Mouse (Mus musculus) midbrain, embryonic 12.5 days (tissue): ENCODE measurements around the gene Pgls. TPM values are rescaled to one million over a fixed set of nuclear protein-coding genes. Genes with fewer than 3 reads are reported as not detected.
A peak's percentile ranks its signal among the peaks of the same experiment; 100 is the strongest.

ENCODE experiments used
- ATAC-seq: fragments of 200-750 bp; cut with Nextera tagmentation; 2 replicates; pipeline ENCODE4 v1.8.0; 2017; ENCODE audit warnings: low read depth, moderate TSS enrichment, moderate library complexity; ENCODE audit not compliant: low FRiP score
- H3K27ac ChIP-seq: fragments of 300-500 bp; sonication (generic); replicated peaks from 2 replicates; pipeline ENCODE4 v1.5.1; 2016; ENCODE audit warnings: mild to moderate bottlenecking
- H3K27me3 ChIP-seq: fragments of 300-500 bp; sonication (generic); 2 replicates; pipeline ENCODE4 v1.6.1; 2016; ENCODE audit warnings: mild to moderate bottlenecking
- H3K36me3 ChIP-seq: fragments of 300-500 bp; sonication (generic); 2 replicates; pipeline ENCODE4 v1.6.1; 2016
- H3K4me1 ChIP-seq: fragments of 300-500 bp; sonication (generic); 2 replicates; pipeline ENCODE4 v1.6.1; 2016
- H3K4me2 ChIP-seq: fragments of 300-500 bp; sonication (generic); replicated peaks from 2 replicates; pipeline ENCODE4 v1.6.1; 2016; ENCODE audit warnings: mild to moderate bottlenecking, moderate library complexity
- H3K4me3 ChIP-seq: fragments of 300-500 bp; sonication (generic); 2 replicates; pipeline ENCODE4 v1.5.1; 2016; ENCODE audit warnings: mild to moderate bottlenecking
- H3K9ac ChIP-seq: fragments of 300-500 bp; sonication (generic); replicated peaks from 2 replicates; pipeline ENCODE4 v1.6.1; 2016; ENCODE audit warnings: mild to moderate bottlenecking, moderate library complexity
- H3K9me3 ChIP-seq: fragments of 300-500 bp; sonication (generic); 2 replicates; pipeline ENCODE4 v1.6.1; 2016; ENCODE audit warnings: mild to moderate bottlenecking
- WGBS: fragments of 180-500 bp; shearing (Covaris S2); methylation state at CpG from one replicate; pipeline ENCODE4 v1.1.7; 2016; 5-methylcytosine and 5-hydroxymethylcytosine counted together
- polyA plus RNA-seq: library from polyadenylated mRNA; unstranded; fragments of >200 nt; fragmentation: Nextera tagmentation; extraction: Ambion mirVana; gene quantifications from 2 replicates; pipeline ENCODE4 v1.2.1, GENCODE M21; 2016

Pgls gene
- polyA plus RNA-seq, 1 experiment from 2014 or later, result 216 TPM

- Histone ChIP-seq H3K27me3 (no peaks in the 10 kb centered on the region), H3K4me2 (peak within 1 kb of the TSS; percentile 84), H3K9me3 (no peaks in the 10 kb centered on the region), H3K36me3 (peaks cover 20% of the 10 kb centered on the region), H3K4me3 (peak within 1 kb of the TSS; percentile 95), H3K27ac (peak within 1 kb of the TSS; percentile 84), H3K4me1 (peaks cover 14% of the 10 kb centered on the region), H3K9ac (peak within 1 kb of the TSS; percentile 93)
- peak; percentile 99 for ATAC-seq
- WGBS, result under 1% methylated on average over 82 of the region's 82 CpGs
Measured at GRCm38 (mm10) chr8:71610822-71611651, 19.1 kb downstream of the Pgls start, which contains the start of gene Colgalt1. Gene Colgalt1 (plus strand): TSS chr8:71610998.

GRCm38 (mm10) chr8:71612141-71612540, 20.2 kb downstream of the Pgls start:
- Histone ChIP-seq H3K9me3 (no peaks in the 10 kb centered on the region), H3K4me2 (peak overlapping the region; percentile 84), H3K4me3 (peak overlapping the region; percentile 95), H3K9ac (peak overlapping the region; percentile 93), H3K36me3 (peaks cover 30% of the 10 kb centered on the region), H3K27me3 (no peaks in the 10 kb centered on the region), H3K4me1 (peaks cover 14% of the 10 kb centered on the region), H3K27ac (no peak overlapping the region)
- WGBS, result 40% methylated on average over 5 of the region's 5 CpGs
- ATAC-seq, result no peak

- Histone ChIP-seq H3K4me1 (peaks cover 14% of the 10 kb centered on the region), H3K36me3 (peaks cover 43% of the 10 kb centered on the region), H3K9me3 (no peaks in the 10 kb centered on the region), H3K4me2 (no peak overlapping the region), H3K4me3 (no peak overlapping the region), H3K9ac (no peak overlapping the region), H3K27ac (no peak overlapping the region), H3K27me3 (no peaks in the 10 kb centered on the region)
- ATAC-seq, result no peak
- 74% methylated on average over 4 of the region's 4 CpGs for WGBS
Measured at GRCm38 (mm10) chr8:71613418-71613817, 21.4 kb downstream of the Pgls start.

GRCm38 (mm10) chr8:71619786-71620185, 27.8 kb downstream of the Pgls start:
- H3K27me3 ChIP-seq, result no peaks in the 10 kb centered on the region
- no peak for ATAC-seq

GRCm38 (mm10) chr8:71625088-71625487, 33.1 kb downstream of the Pgls start:
- peaks cover 17% of the 10 kb centered on the region for H3K4me1 ChIP-seq
- no peak overlapping the region for H3K9ac ChIP-seq
- WGBS, result 88% methylated on average over 1 of the region's 1 CpGs
- H3K4me3 ChIP-seq, result no peak overlapping the region
- no peak overlapping the region for H3K27ac ChIP-seq
- H3K9me3 ChIP-seq, result peaks cover 9% of the 10 kb centered on the region
- ATAC-seq, result no peak
- no peak overlapping the region for H3K4me2 ChIP-seq
- H3K27me3 ChIP-seq, result peaks cover 10% of the 10 kb centered on the region
- peaks cover 53% of the 10 kb centered on the region for H3K36me3 ChIP-seq

More at GRCm38 (mm10) chr8:71619786-71620185, 27.8 kb downstream of the Pgls start:
- no peak overlapping the region for H3K27ac ChIP-seq
- peaks cover 9% of the 10 kb centered on the region for H3K9me3 ChIP-seq
- H3K4me2 ChIP-seq, result no peak overlapping the region
- no peaks in the 10 kb centered on the region for H3K4me1 ChIP-seq
- peaks cover 97% of the 10 kb centered on the region for H3K36me3 ChIP-seq
- 99% methylated on average over 2 of the region's 2 CpGs for WGBS
- no peak overlapping the region for H3K4me3 ChIP-seq
- H3K9ac ChIP-seq, result no peak overlapping the region

- 87% methylated on average over 9 of the region's 9 CpGs for WGBS
- Histone ChIP-seq H3K4me3 (no peak overlapping the region), H3K36me3 (peaks cover 36% of the 10 kb centered on the region), H3K27me3 (peaks cover 27% of the 10 kb centered on the region), H3K9ac (no peak overlapping the region), H3K4me1 (peaks cover 18% of the 10 kb centered on the region), H3K9me3 (peaks cover 9% of the 10 kb centered on the region), H3K27ac (no peak overlapping the region), H3K4me2 (no peak overlapping the region)
- no peak for ATAC-seq
Measured at GRCm38 (mm10) chr8:71626753-71627152, 34.8 kb downstream of the Pgls start.

- Histone ChIP-seq H3K4me3 (no peak overlapping the region), H3K4me2 (no peak overlapping the region)
- WGBS, result 54% methylated on average over 9 of the region's 9 CpGs
Measured at GRCm38 (mm10) chr8:71627265-71628099, 35.5 kb downstream of the Pgls start.

GRCm38 (mm10) chr8:71628396-71629095, 36.6 kb downstream of the Pgls start:
- ATAC-seq, result no peak
- WGBS, result 9% methylated on average over 15 of the region's 16 CpGs
- H3K27me3 ChIP-seq, result peaks cover 45% of the 10 kb centered on the region

More at GRCm38 (mm10) chr8:71627265-71628099, 35.5 kb downstream of the Pgls start:
- peaks cover 10% of the 10 kb centered on the region for H3K9me3 ChIP-seq
- peaks cover 34% of the 10 kb centered on the region for H3K27me3 ChIP-seq
- 0 out of 2 replicates have a peak overlapping the region, but pooled peaks have one; percentile 3 for H3K27ac ChIP-seq
- peaks cover 32% of the 10 kb centered on the region for H3K36me3 ChIP-seq
- peaks cover 18% of the 10 kb centered on the region for H3K4me1 ChIP-seq
- ATAC-seq, result no peak
- H3K9ac ChIP-seq, result no peak overlapping the region

GRCm38 (mm10) chr8:71629096-71629697, 37.2 kb downstream of the Pgls start:
- peaks cover 50% of the 10 kb centered on the region for H3K27me3 ChIP-seq
- under 1% methylated on average over 55 of the region's 55 CpGs for WGBS
- H3K4me2 ChIP-seq, result peak overlapping the region; percentile 93
- ATAC-seq, result peak; percentile 87
- H3K36me3 ChIP-seq, result peaks cover 18% of the 10 kb centered on the region
- peak overlapping the region; percentile 68 for H3K9ac ChIP-seq
- H3K4me3 ChIP-seq, result peak overlapping the region; percentile 48
- H3K27ac ChIP-seq, result peak overlapping the region; percentile 56
- peaks cover 18% of the 10 kb centered on the region for H3K4me1 ChIP-seq
- H3K9me3 ChIP-seq, result peaks cover 14% of the 10 kb centered on the region

More at GRCm38 (mm10) chr8:71628396-71629095, 36.6 kb downstream of the Pgls start:
- Histone ChIP-seq H3K4me3 (peak overlapping the region; percentile 48), H3K9me3 (peaks cover 14% of the 10 kb centered on the region), H3K36me3 (peaks cover 24% of the 10 kb centered on the region), H3K4me2 (peak overlapping the region; percentile 93), H3K4me1 (peaks cover 18% of the 10 kb centered on the region), H3K27ac (peak overlapping the region; percentile 56), H3K9ac (peak overlapping the region; percentile 68)

- Histone ChIP-seq H3K4me3 (peak overlapping the region; percentile 48), H3K27me3 (peaks cover 56% of the 10 kb centered on the region), H3K4me2 (peak overlapping the region; percentile 93), H3K27ac (peak overlapping the region; percentile 56; the same call in 1 of the 2 replicates), H3K9me3 (peaks cover 14% of the 10 kb centered on the region), H3K36me3 (peaks cover 12% of the 10 kb centered on the region), H3K9ac (peak overlapping the region; percentile 68), H3K4me1 (peaks cover 18% of the 10 kb centered on the region)
- ATAC-seq, result peak; percentile 42
- WGBS, result 3% methylated on average over 25 of the region's 25 CpGs
Measured at GRCm38 (mm10) chr8:71629781-71630212, 37.8 kb downstream of the Pgls start.

- Histone ChIP-seq H3K27ac (no peak overlapping the region), H3K4me3 (no peak overlapping the region), H3K4me1 (peaks cover 18% of the 10 kb centered on the region), H3K27me3 (peaks cover 66% of the 10 kb centered on the region), H3K9me3 (peaks cover 14% of the 10 kb centered on the region), H3K4me2 (no peak overlapping the region), H3K9ac (no peak overlapping the region), H3K36me3 (0 out of 2 replicates have a peak, but pooled peaks cover 6% of the 10 kb centered on the region)
- WGBS, result 86% methylated on average over 6 of the region's 6 CpGs
- ATAC-seq, result no peak
Measured at GRCm38 (mm10) chr8:71630761-71631160, 38.8 kb downstream of the Pgls start.
